8 mouse cellular contexts compared by ENCODE assay signal in the genomic region with DNA sequence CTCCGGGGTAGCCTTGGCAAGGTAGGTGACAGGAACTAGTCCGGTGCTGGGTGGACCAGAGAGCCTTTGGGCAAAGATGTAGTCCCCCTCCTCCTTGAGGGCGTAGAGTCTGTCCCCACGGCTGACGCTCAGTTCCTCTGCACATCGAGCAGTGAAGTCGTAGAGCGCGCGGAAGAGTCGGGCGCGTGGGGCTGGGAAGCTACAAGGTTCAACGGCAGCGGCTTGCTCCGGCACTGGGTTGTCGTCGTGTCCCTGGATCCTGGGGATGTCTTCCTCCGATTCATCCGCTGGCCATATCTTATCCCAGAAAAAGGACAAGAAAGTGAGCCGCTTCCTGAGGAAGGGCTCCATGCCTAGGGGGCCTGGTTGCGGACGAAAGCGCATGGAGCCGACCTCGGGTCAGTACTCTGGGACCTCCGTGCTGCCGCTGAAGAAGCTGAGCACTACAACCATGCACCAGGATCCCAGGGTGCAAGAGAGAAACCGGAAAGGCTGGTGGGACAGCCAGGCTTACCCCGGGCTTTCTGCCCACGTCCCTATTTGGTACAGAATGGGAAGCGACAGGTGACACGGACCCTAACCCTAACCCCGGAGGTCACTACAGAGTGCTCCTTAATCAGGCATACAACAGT. TPM values are rescaled to one million over a fixed set of nuclear protein-coding genes. Genes with fewer than 3 reads are reported as not detected.
DNase-seq lines count a peak whose midpoint lies in the region; ATAC-seq lines count a peak whose summit lies in the region.

No protein-coding gene starts in this region.

- H3K4me3 ChIP-seq in heart, embryonic 15.5 days = peak overlapping the region; percentile 42
- peak overlapping the region; percentile 22 for H3K4me3 ChIP-seq in hindbrain, embryonic 12.5 days
- peak overlapping the region; percentile 39 for H3K4me3 ChIP-seq in lung, embryonic 16.5 days (ENCODE audit: low read length)
- H3K4me3 ChIP-seq in stomach, embryonic 16.5 days (replicated peaks; ENCODE audit: low read length) = peak overlapping the region; percentile 43

- H3K9ac ChIP-seq in heart, embryonic 15.5 days = no peak overlapping the region; the same call in none of the 2 replicates
- H3K9ac ChIP-seq in hindbrain, embryonic 12.5 days = no peak overlapping the region
- peak overlapping the region; percentile 60 for H3K9ac ChIP-seq in lung, embryonic 16.5 days (ENCODE audit: low read length)
- H3K9ac ChIP-seq in stomach, embryonic 16.5 days (ENCODE audit: low read length) = peak overlapping the region; percentile 56

- peaks cover 10% of the 10 kb centered on the region for H3K4me1 ChIP-seq in heart, embryonic 15.5 days (replicated peaks)
- H3K4me1 ChIP-seq in hindbrain, embryonic 12.5 days = peaks cover 10% of the 10 kb centered on the region
- peaks cover 12% of the 10 kb centered on the region; the same call in 1 of the 2 replicates for H3K4me1 ChIP-seq in lung, embryonic 16.5 days (replicated peaks; ENCODE audit: control insufficient read depth, insufficient read depth, low read length)
- peaks cover 7% of the 10 kb centered on the region for H3K4me1 ChIP-seq in stomach, embryonic 16.5 days (ENCODE audit: control insufficient read depth, insufficient read depth, low read length)

- no peak for DNase-seq in heart, postnatal 14 days
- no peak for DNase-seq in cerebellum, adult 9-11 months
- no peak for DNase-seq in cerebellum, adult 18-20 months

- intact Hi-C loops in heart, postnatal 14 days (cut with DNase I) = no loop called here

- H3K27ac ChIP-seq in heart, embryonic 15.5 days = no peak overlapping the region
- no peak overlapping the region for H3K27ac ChIP-seq in hindbrain, embryonic 12.5 days
- H3K27ac ChIP-seq in lung, embryonic 16.5 days (ENCODE audit: low read length) = no peak overlapping the region
- no peak overlapping the region for H3K27ac ChIP-seq in stomach, embryonic 16.5 days (ENCODE audit: low read length)

- H3K27me3 ChIP-seq in heart, embryonic 15.5 days = peaks cover 60% of the 10 kb centered on the region
- H3K27me3 ChIP-seq in hindbrain, embryonic 12.5 days = peaks cover 53% of the 10 kb centered on the region
- peaks cover 26% of the 10 kb centered on the region for H3K27me3 ChIP-seq in lung, embryonic 16.5 days (ENCODE audit: control insufficient read depth, insufficient read depth, low read depth, low read length)
- H3K27me3 ChIP-seq in stomach, embryonic 16.5 days (ENCODE audit: control insufficient read depth, insufficient read depth, low read length) = peaks cover 19% of the 10 kb centered on the region

- H3K4me2 ChIP-seq in heart, embryonic 15.5 days = peak overlapping the region; percentile 65
- peak overlapping the region; percentile 45 for H3K4me2 ChIP-seq in hindbrain, embryonic 12.5 days (replicated peaks)
- H3K4me2 ChIP-seq in lung, embryonic 16.5 days (ENCODE audit: low read depth, low read length) = peak overlapping the region; percentile 69
- peak overlapping the region; percentile 60 for H3K4me2 ChIP-seq in stomach, embryonic 16.5 days (ENCODE audit: low read depth, low read length)

- ATAC-seq in heart, embryonic 15.5 days (replicated peaks; ENCODE audit: insufficient number of reproducible peaks, insufficient read depth, low FRiP score, low read depth) = no peak
- peak; percentile 50 for ATAC-seq in common myeloid progenitor, adult 5-6 weeks (replicated peaks; ENCODE audit: low read depth, poor library complexity, severe bottlenecking)
- no peak for ATAC-seq in hindbrain, embryonic 12.5 days (ENCODE audit: low FRiP score)
- peak; percentile 41; the same call in 1 of the 2 replicates for ATAC-seq in lung, embryonic 16.5 days (ENCODE audit: low read depth)
- ATAC-seq in stomach, embryonic 16.5 days (ENCODE audit: insufficient read depth, low FRiP score) = no peak

- 3% methylated on average over 34 of the region's 34 CpGs for WGBS in heart, embryonic 15.5 days
- WGBS in hindbrain, embryonic 12.5 days = 4% methylated on average over 34 of the region's 34 CpGs
- WGBS in lung, embryonic 16.5 days = 3% methylated on average over 34 of the region's 34 CpGs
- WGBS in stomach, embryonic 16.5 days = 4% methylated on average over 34 of the region's 34 CpGs

- no peaks in the 10 kb centered on the region for H3K9me3 ChIP-seq in heart, embryonic 15.5 days (replicated peaks)
- H3K9me3 ChIP-seq in hindbrain, embryonic 12.5 days (replicated peaks) = no peaks in the 10 kb centered on the region
- no peaks in the 10 kb centered on the region for H3K9me3 ChIP-seq in lung, embryonic 16.5 days (ENCODE audit: control insufficient read depth, low read length)
- no peaks in the 10 kb centered on the region for H3K9me3 ChIP-seq in stomach, embryonic 16.5 days (replicated peaks; ENCODE audit: control insufficient read depth, low read length)

- no peaks in the 10 kb centered on the region for H3K36me3 ChIP-seq in heart, embryonic 15.5 days
- no peaks in the 10 kb centered on the region for H3K36me3 ChIP-seq in hindbrain, embryonic 12.5 days
- no peaks in the 10 kb centered on the region for H3K36me3 ChIP-seq in lung, embryonic 16.5 days (ENCODE audit: control insufficient read depth, insufficient read depth, low read length)
- H3K36me3 ChIP-seq in stomach, embryonic 16.5 days (ENCODE audit: control insufficient read depth, insufficient read depth, low read length) = no peaks in the 10 kb centered on the region

RNA-seq across cellular contexts. Expression of a gene that starts 0.5 kb away (rescaled TPM):
- 0.09 and 0.10 TPM in 2 replicates for polyA plus RNA-seq in heart, embryonic 15.5 days (2015; fragmentation: Nextera tagmentation; extraction: Ambion mirVana)
- under 1 TPM; 0.17 to 0.61 TPM for total RNA-seq in heart, postnatal 14 days (2021)
- total RNA-seq in common myeloid progenitor, adult 5-6 weeks (2017) = not detected in 2 replicates
- 0.08 TPM in 1 of 2 replicates, not detected in the other for polyA plus RNA-seq in hindbrain, embryonic 12.5 days (2016; fragmentation: Nextera tagmentation; extraction: Ambion mirVana)
- 0.34 and 0.58 TPM in 2 replicates for polyA plus RNA-seq in lung, embryonic 16.5 days (2015; fragmentation: Nextera tagmentation; extraction: Ambion mirVana)
- polyA plus RNA-seq in stomach, embryonic 16.5 days (2015; fragmentation: Nextera tagmentation; extraction: Ambion mirVana) = 0.19 and 0.40 TPM in 2 replicates

RNA-seq across cellular contexts. Expression of a gene that starts 7.3 kb away (rescaled TPM):
- polyA plus RNA-seq in heart, embryonic 15.5 days (2015; fragmentation: Nextera tagmentation; extraction: Ambion mirVana) = 0.10 TPM in 1 of 2 replicates, not detected in the other
- total RNA-seq in heart, postnatal 14 days (2021) = under 1 TPM in 1 of 2 experiments, not detected in 1; 0.20 TPM
- total RNA-seq in common myeloid progenitor, adult 5-6 weeks (2017) = not detected in 2 replicates
- 0.15 TPM in 1 of 2 replicates, not detected in the other for polyA plus RNA-seq in hindbrain, embryonic 12.5 days (2016; fragmentation: Nextera tagmentation; extraction: Ambion mirVana)
- 0.35 and 0.43 TPM in 2 replicates for polyA plus RNA-seq in lung, embryonic 16.5 days (2015; fragmentation: Nextera tagmentation; extraction: Ambion mirVana)
- polyA plus RNA-seq in stomach, embryonic 16.5 days (2015; fragmentation: Nextera tagmentation; extraction: Ambion mirVana) = 0.23 and 0.52 TPM in 2 replicates

RNA-seq across cellular contexts. Expression of a gene that starts 9.9 kb away (rescaled TPM):
- polyA plus RNA-seq in heart, embryonic 15.5 days (2015; fragmentation: Nextera tagmentation; extraction: Ambion mirVana) = 0.05 TPM in 1 of 2 replicates, not detected in the other
- total RNA-seq in heart, postnatal 14 days (2021) = not detected
- not detected in 2 replicates for total RNA-seq in common myeloid progenitor, adult 5-6 weeks (2017)
- polyA plus RNA-seq in hindbrain, embryonic 12.5 days (2016; fragmentation: Nextera tagmentation; extraction: Ambion mirVana) = not detected in 2 replicates
- 0.04 and 0.05 TPM in 2 replicates for polyA plus RNA-seq in lung, embryonic 16.5 days (2015; fragmentation: Nextera tagmentation; extraction: Ambion mirVana)
- 0.56 and 0.70 TPM in 2 replicates for polyA plus RNA-seq in stomach, embryonic 16.5 days (2015; fragmentation: Nextera tagmentation; extraction: Ambion mirVana)

RNA-seq across cellular contexts. Expression of a gene that starts 25.5 kb away (rescaled TPM):
- polyA plus RNA-seq in heart, embryonic 15.5 days (2015; fragmentation: Nextera tagmentation; extraction: Ambion mirVana) = 146 and 165 TPM in 2 replicates
- total RNA-seq in heart, postnatal 14 days (2021) = 10 to 100 TPM; 45.2 to 49.2 TPM
- 70.0 and 92.5 TPM in 2 replicates for total RNA-seq in common myeloid progenitor, adult 5-6 weeks (2017)
- 388 and 419 TPM in 2 replicates for polyA plus RNA-seq in hindbrain, embryonic 12.5 days (2016; fragmentation: Nextera tagmentation; extraction: Ambion mirVana)
- polyA plus RNA-seq in lung, embryonic 16.5 days (2015; fragmentation: Nextera tagmentation; extraction: Ambion mirVana) = 292 and 303 TPM in 2 replicates
- 220 and 249 TPM in 2 replicates for polyA plus RNA-seq in stomach, embryonic 16.5 days (2015; fragmentation: Nextera tagmentation; extraction: Ambion mirVana)

RNA-seq across cellular contexts. Expression of a gene that starts 29.3 kb away (rescaled TPM):
- polyA plus RNA-seq in heart, embryonic 15.5 days (2015; fragmentation: Nextera tagmentation; extraction: Ambion mirVana) = 0.87 and 1.9 TPM in 2 replicates
- total RNA-seq in heart, postnatal 14 days (2021) = 10 to 100 TPM; 12.8 to 12.9 TPM
- total RNA-seq in common myeloid progenitor, adult 5-6 weeks (2017) = 5.5 and 7.1 TPM in 2 replicates
- polyA plus RNA-seq in hindbrain, embryonic 12.5 days (2016; fragmentation: Nextera tagmentation; extraction: Ambion mirVana) = 0.81 and 0.87 TPM in 2 replicates
- polyA plus RNA-seq in lung, embryonic 16.5 days (2015; fragmentation: Nextera tagmentation; extraction: Ambion mirVana) = 3.0 and 3.4 TPM in 2 replicates
- polyA plus RNA-seq in stomach, embryonic 16.5 days (2015; fragmentation: Nextera tagmentation; extraction: Ambion mirVana) = 1.9 and 2.8 TPM in 2 replicates

Comparison
In these comparisons a context has a peak if more than half of its experiments do, and no peak if none do; other contexts are left out.
1. ATAC-seq: peak in common myeloid progenitor, adult 5-6 weeks (single experiment) and lung, embryonic 16.5 days (single experiment); none in heart, embryonic 15.5 days (single experiment), hindbrain, embryonic 12.5 days (single experiment) and stomach, embryonic 16.5 days (single experiment).
2. H3K9ac ChIP-seq: peak in lung, embryonic 16.5 days (single experiment) and stomach, embryonic 16.5 days (single experiment); none in heart, embryonic 15.5 days (single experiment) and hindbrain, embryonic 12.5 days (single experiment).
3. Peak in every context shown above with its lines, with median percentiles within 50 percentile points of each other: H3K4me2 ChIP-seq and H3K4me3 ChIP-seq.